Mouse (Mus musculus): Measurements from ENCODE around the gene Efhc2. TPM values are rescaled to one million over a fixed set of nuclear protein-coding genes. Genes with fewer than 3 reads are reported as not detected.

Gene Efhc2
- polyA plus RNA-seq (2017; shearing (Covaris generic)), result 0.35 TPM

GRCm38 (mm10) chrX:17319126-17319583, at the start of gene Efhc2:
Gene Efhc2 (minus strand): TSS chrX:17319368.

